Mouse (Mus musculus) heart, postnatal 0 days (tissue): Measurements from ENCODE around the gene Morn4.

Experiments used
- CTCF ChIP-seq: IDR thresholded peaks from 2 replicates; pipeline ENCODE4 v1.5.1; 2016; ENCODE audit warnings: antibody characterized with exemption, control low read depth, low read depth
- EP300 ChIP-seq: IDR thresholded peaks from 2 replicates; pipeline ENCODE4 v1.6.1; 2016; ENCODE audit warnings: antibody characterized with exemption, low read depth

DNA sequence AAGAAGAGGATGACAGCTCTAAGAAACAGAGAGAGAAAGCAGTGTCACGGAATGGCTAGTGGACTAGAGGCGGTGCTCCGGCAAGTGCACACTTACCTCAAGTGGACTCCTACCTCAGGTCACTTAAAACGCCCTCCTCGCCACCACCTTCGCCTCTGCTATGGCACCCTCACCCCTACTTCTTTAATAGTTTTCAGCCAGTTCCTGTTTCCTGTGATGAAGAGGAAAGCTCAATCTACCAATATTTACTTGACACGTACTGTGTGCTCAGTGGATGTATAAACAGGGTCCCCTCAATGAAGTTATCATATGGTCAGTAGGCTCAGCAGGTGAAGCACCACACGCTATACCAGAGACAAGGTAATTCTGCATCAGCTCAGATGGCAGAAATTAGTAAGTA is 7.6 kb downstream of the Morn4 start:
- TF ChIP-seq CTCF (no peak), EP300 (no peak)
